11 mouse cellular contexts compared by ENCODE assay signal in genomic region chr6:24571126-24571525, GRCm38 (mm10). TPM values are rescaled to one million over a fixed set of nuclear protein-coding genes. Genes with fewer than 3 reads are reported as not detected.
DNase-seq lines count a peak whose midpoint lies in the region; ATAC-seq and TF ChIP-seq lines count a peak whose summit lies in the region.
"Had no signal": no experiment of that assay in that cellular context is flagged by ENCODE, and none has a peak within 500 bp of the region (broad histone marks: within the 10 kb centered on the region; RNA-seq: fewer than 3 reads in every experiment).

No protein-coding gene starts in this region.

- no peak overlapping the region for H3K9ac ChIP-seq in lung, embryonic 14.5 days
- no peak overlapping the region for H3K9ac ChIP-seq in liver, embryonic 11.5 days (ENCODE audit: low read depth, low read length)

- TF ChIP-seq CTCF in lung, embryonic 14.5 days (IDR thresholded peaks at IDR 0.05; ENCODE audit: low read depth) = no peak
- no peak for TF ChIP-seq CTCF in lung, adult 2 months (IDR thresholded peaks at IDR 0.05; ENCODE audit: insufficient read depth, low read length)

- no peak overlapping the region for H3K27ac ChIP-seq in lung, embryonic 14.5 days (ENCODE audit: low read depth)
- H3K27ac ChIP-seq in liver, embryonic 11.5 days (ENCODE audit: low read depth, low read length) = peak overlapping the region; percentile 15; the same call in 1 of the 2 replicates
- H3K27ac ChIP-seq in forebrain, embryonic 10.5 days = no peak overlapping the region

- intact Hi-C loops in left cerebral cortex, postnatal 10 days (cut with DNase I) = no loop called here

- H3K4me3 ChIP-seq in lung, embryonic 14.5 days (ENCODE audit: low read depth, low read length) = no peak overlapping the region
- H3K4me3 ChIP-seq in lung, adult 2 months (replicated peaks; ENCODE audit: extremely low read depth, low read depth, low read length) = no peak overlapping the region
- H3K4me3 ChIP-seq in liver, embryonic 11.5 days (ENCODE audit: low read depth, low read length) = no peak overlapping the region
- no peak overlapping the region for H3K4me3 ChIP-seq in forebrain, embryonic 10.5 days
- H3K4me3 ChIP-seq: erythroblast, embryonic 14.5 days had no signal

- H3K4me1 ChIP-seq in lung, embryonic 14.5 days (ENCODE audit: insufficient read depth) = no peaks in the 10 kb centered on the region
- no peaks in the 10 kb centered on the region; the same call in none of the 2 replicates for H3K4me1 ChIP-seq in lung, adult 2 months (ENCODE audit: control insufficient read depth, insufficient read depth, low read length)
- no peaks in the 10 kb centered on the region; the same call in 1 of the 2 replicates for H3K4me1 ChIP-seq in liver, embryonic 11.5 days (replicated peaks; ENCODE audit: control insufficient read depth, insufficient read depth, low read length)
- no peaks in the 10 kb centered on the region for H3K4me1 ChIP-seq in forebrain, embryonic 10.5 days

- TF ChIP-seq POLR2A in lung, adult 2 months (IDR thresholded peaks at IDR 0.05; ENCODE audit: borderline replicate concordance, extremely low read depth, low read depth, low read length) = no peak

- H3K4me2 ChIP-seq in lung, embryonic 14.5 days = no peak overlapping the region
- no peak overlapping the region for H3K4me2 ChIP-seq in liver, embryonic 11.5 days

- H3K27me3 ChIP-seq in lung, embryonic 14.5 days (ENCODE audit: insufficient read depth, low read length) = no peaks in the 10 kb centered on the region
- H3K27me3 ChIP-seq in liver, embryonic 11.5 days (replicated peaks; ENCODE audit: control insufficient read depth, insufficient read depth, low read length) = no peaks in the 10 kb centered on the region
- H3K27me3 ChIP-seq in forebrain, embryonic 10.5 days (ENCODE audit: poor library complexity, severe bottlenecking) = no peaks in the 10 kb centered on the region

- peak; percentile 60; the same call in 1 of the 2 replicates for ATAC-seq in lung, embryonic 14.5 days (ENCODE audit: insufficient read depth)
- ATAC-seq in liver, embryonic 11.5 days (replicated peaks; ENCODE audit: low FRiP score) = no peak; the same call in 1 of the 2 replicates
- ATAC-seq: hindbrain, embryonic 16.5 days had no signal

- DNase-seq in adrenal gland, adult 2 months = peak; percentile 13
- no peak for DNase-seq in adrenal gland, postnatal 4 days (ENCODE audit: low spot score in 2 of 2)
- DNase-seq in lung, embryonic 14.5 days = peak; percentile 64
- no peak for DNase-seq in lung, adult 2 months
- no peak for DNase-seq in liver, embryonic 11.5 days (ENCODE audit: low spot score)
- peak; percentile 53 for DNase-seq in lung, postnatal 36 days
- DNase-seq in forebrain, embryonic 10.5 days (ENCODE audit: extremely low spot score, low spot score) = no peak
- no peak for DNase-seq in left cerebral cortex, postnatal 10 days (ENCODE audit: extremely low spot score in 1 of 2, low spot score in 2 of 2)
- DNase-seq: layer of hippocampus, postnatal 36 days had no signal

- 0 out of 2 replicates have a peak, but pooled peaks cover 2% of the 10 kb centered on the region for H3K9me3 ChIP-seq in lung, embryonic 14.5 days (ENCODE audit: low read depth, low read length)
- H3K9me3 ChIP-seq in liver, embryonic 11.5 days (ENCODE audit: control insufficient read depth, low read length) = no peaks in the 10 kb centered on the region
- peaks cover 3% of the 10 kb centered on the region; the same call in 1 of the 2 replicates for H3K9me3 ChIP-seq in forebrain, embryonic 10.5 days

- no peaks in the 10 kb centered on the region for H3K36me3 ChIP-seq in lung, embryonic 14.5 days (ENCODE audit: insufficient read depth)
- H3K36me3 ChIP-seq in liver, embryonic 11.5 days (ENCODE audit: control insufficient read depth, insufficient read depth, low read length) = no peaks in the 10 kb centered on the region
- no peaks in the 10 kb centered on the region for H3K36me3 ChIP-seq in forebrain, embryonic 10.5 days (replicated peaks)

- 46% methylated on average over 6 of the region's 6 CpGs for WGBS in lung, embryonic 14.5 days
- 40% methylated on average over 6 of the region's 6 CpGs for WGBS in lung, adult 2 months
- 49% methylated on average over 6 of the region's 6 CpGs for WGBS in liver, embryonic 11.5 days
- WGBS in forebrain, embryonic 10.5 days = 76% methylated on average over 6 of the region's 6 CpGs

RNA-seq across cellular contexts. Expression of gene Lmod2, which starts 26.4 kb away (rescaled TPM):
- total RNA-seq in adrenal gland, adult 2 months (2021) = under 1 TPM in 1 of 2 experiments, not detected in 1; 0.29 TPM
- polyA plus RNA-seq in adrenal gland, adult 2 months (2012; rRNA removed) = not detected in 2 replicates
- total RNA-seq in adrenal gland, postnatal 4 days (2021) = 1 to 10 TPM; 1.8 to 8.0 TPM
- 0.09 and 0.61 TPM in 2 replicates for polyA plus RNA-seq in lung, embryonic 14.5 days (2014; fragmentation: Nextera tagmentation; extraction: Ambion mirVana)
- 2.3 and 6.4 TPM in 2 replicates for polyA plus RNA-seq in lung, adult 2 months (2012; rRNA removed)
- 0.14 and 0.41 TPM in 2 replicates for polyA plus RNA-seq in liver, embryonic 11.5 days (2014; fragmentation: Nextera tagmentation; extraction: Ambion mirVana)
- polyA plus RNA-seq in forebrain, embryonic 10.5 days (2016; fragmentation: Nextera tagmentation; extraction: Ambion mirVana) = 0.10 TPM in 1 of 2 replicates, not detected in the other
- total RNA-seq in left cerebral cortex, postnatal 10 days (2021) = not detected
- total RNA-seq: layer of hippocampus, postnatal 36 days had no signal
- polyA plus RNA-seq: erythroblast, embryonic 14.5 days; hindbrain, embryonic 16.5 days had no signal

RNA-seq across cellular contexts. Expression of gene Asb15, which starts 43.2 kb away (rescaled TPM):
- not detected for total RNA-seq in adrenal gland, adult 2 months (2021)
- not detected in 2 replicates for polyA plus RNA-seq in adrenal gland, adult 2 months (2012; rRNA removed)
- under 1 TPM in 1 of 2 experiments, not detected in 1; 0.28 TPM for total RNA-seq in adrenal gland, postnatal 4 days (2021)
- polyA plus RNA-seq in lung, embryonic 14.5 days (2014; fragmentation: Nextera tagmentation; extraction: Ambion mirVana) = 0.13 TPM in 1 of 2 replicates, not detected in the other
- polyA plus RNA-seq in lung, adult 2 months (2012; rRNA removed) = 0.09 and 0.46 TPM in 2 replicates
- polyA plus RNA-seq in liver, embryonic 11.5 days (2014; fragmentation: Nextera tagmentation; extraction: Ambion mirVana) = not detected in 2 replicates
- not detected in 2 replicates for polyA plus RNA-seq in forebrain, embryonic 10.5 days (2016; fragmentation: Nextera tagmentation; extraction: Ambion mirVana)
- not detected for total RNA-seq in left cerebral cortex, postnatal 10 days (2021)
- total RNA-seq: layer of hippocampus, postnatal 36 days had no signal
- polyA plus RNA-seq: erythroblast, embryonic 14.5 days had no signal

RNA-seq across cellular contexts. Expression of gene Ndufa5, which starts 43.3 kb away (rescaled TPM):
- total RNA-seq in adrenal gland, adult 2 months (2021) = 100 to 1,000 TPM; 305 to 386 TPM
- polyA plus RNA-seq in adrenal gland, adult 2 months (2012; rRNA removed) = 0.34 and 0.90 TPM in 2 replicates
- total RNA-seq in adrenal gland, postnatal 4 days (2021) = 100 to 1,000 TPM; 226 to 253 TPM
- polyA plus RNA-seq in lung, embryonic 14.5 days (2014; fragmentation: Nextera tagmentation; extraction: Ambion mirVana) = 300 and 324 TPM in 2 replicates
- polyA plus RNA-seq in lung, adult 2 months (2012; rRNA removed) = 2.7 and 4.3 TPM in 2 replicates
- polyA plus RNA-seq in liver, embryonic 11.5 days (2014; fragmentation: Nextera tagmentation; extraction: Ambion mirVana) = 343 and 381 TPM in 2 replicates
- polyA plus RNA-seq in forebrain, embryonic 10.5 days (2016; fragmentation: Nextera tagmentation; extraction: Ambion mirVana) = 245 and 258 TPM in 2 replicates
- 100 to 1,000 TPM; 220 to 239 TPM for total RNA-seq in left cerebral cortex, postnatal 10 days (2021)

RNA-seq across cellular contexts. Expression of gene Iqub, which starts 56.3 kb away (rescaled TPM):
- under 1 TPM; 0.09 to 0.14 TPM for total RNA-seq in adrenal gland, adult 2 months (2021)
- 0.04 TPM in 1 of 2 replicates, not detected in the other for polyA plus RNA-seq in adrenal gland, adult 2 months (2012; rRNA removed)
- under 1 TPM; 0.34 to 0.51 TPM for total RNA-seq in adrenal gland, postnatal 4 days (2021)
- 0.09 and 0.15 TPM in 2 replicates for polyA plus RNA-seq in lung, embryonic 14.5 days (2014; fragmentation: Nextera tagmentation; extraction: Ambion mirVana)
- 0.36 and 0.75 TPM in 2 replicates for polyA plus RNA-seq in lung, adult 2 months (2012; rRNA removed)
- 0.16 TPM in 1 of 2 replicates, not detected in the other for polyA plus RNA-seq in liver, embryonic 11.5 days (2014; fragmentation: Nextera tagmentation; extraction: Ambion mirVana)
- polyA plus RNA-seq in forebrain, embryonic 10.5 days (2016; fragmentation: Nextera tagmentation; extraction: Ambion mirVana) = 0.07 and 0.19 TPM in 2 replicates
- total RNA-seq in left cerebral cortex, postnatal 10 days (2021) = under 1 TPM; 0.54 to 0.73 TPM
- polyA plus RNA-seq: erythroblast, embryonic 14.5 days had no signal

Comparison
In these comparisons a context has a peak if more than half of its experiments do, and no peak if none do; other contexts are left out.
1. DNase-seq: peak in adrenal gland, adult 2 months (single experiment), lung, embryonic 14.5 days (single experiment) and lung, postnatal 36 days (single experiment); none in adrenal gland, postnatal 4 days (0 of 2), lung, adult 2 months (single experiment), liver, embryonic 11.5 days (single experiment), forebrain, embryonic 10.5 days (single experiment) and left cerebral cortex, postnatal 10 days (0 of 2).
2. RNA of gene Ndufa5, which starts 43.3 kb away (polyA plus RNA-seq): 343 to 381 TPM in liver, embryonic 11.5 days, 300 to 324 TPM in lung, embryonic 14.5 days and 245 to 258 TPM in forebrain, embryonic 10.5 days; 2.7 to 4.3 TPM in lung, adult 2 months and 0.34 to 0.90 TPM in adrenal gland, adult 2 months; every median in the first group is over 10 times any median in the second.